Mouse (Mus musculus): ENCODE results near the gene Ccdc177.
A peak's percentile ranks its signal among the peaks of the same experiment; 100 is the strongest.
"Not testable (repeated sequence)": the region's sequence is repeated elsewhere in the genome, so short reads cannot be mapped to it uniquely, and the experiment has no call there.

Gene Ccdc177

DNA sequence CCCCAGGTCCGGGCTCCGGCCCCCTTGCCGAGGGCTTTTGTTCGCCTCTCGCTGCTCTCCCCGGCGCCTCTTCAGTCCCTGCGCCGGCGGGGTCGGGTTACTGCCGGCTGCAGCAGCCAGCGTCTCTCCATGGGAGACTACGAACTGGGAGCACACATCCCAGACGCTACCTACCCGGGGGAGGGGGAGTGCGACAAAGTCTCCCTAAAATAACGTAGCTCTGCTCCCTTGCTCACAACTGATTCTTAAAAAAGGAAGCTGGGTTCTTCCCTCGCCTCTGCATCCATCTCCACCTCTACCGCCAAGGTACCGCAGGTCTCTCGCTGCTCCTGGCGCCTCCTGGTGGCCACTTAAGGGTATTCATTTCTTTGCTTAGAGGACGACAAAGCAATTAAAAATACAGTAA, at the start of gene Ccdc177:
Ccdc177 (minus strand) TSS at position 292 of the 406 bp plus-strand sequence.
- peak; percentile 77 for DNase-seq

DNA sequence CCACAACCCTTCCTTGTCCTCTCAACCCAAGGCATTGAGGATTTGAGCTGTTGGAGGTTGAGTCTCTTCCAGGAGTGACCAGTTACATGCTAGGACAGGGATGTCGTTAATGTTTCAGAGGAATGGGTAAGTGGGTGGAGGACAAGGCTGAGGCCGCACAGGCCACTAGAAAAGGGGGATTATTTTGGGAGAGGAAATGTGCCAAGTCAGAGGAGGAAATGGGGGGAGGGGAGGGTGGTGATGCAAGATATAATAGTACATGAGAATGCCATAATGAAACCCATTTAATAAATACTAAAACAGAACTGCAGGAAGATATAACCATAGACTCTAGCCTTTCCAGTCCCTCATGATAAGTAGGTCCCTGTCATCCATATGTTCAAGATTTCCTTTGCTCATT, 49.5 kb upstream of the Ccdc177 start:
- DNase-seq, result no peak

DNA sequence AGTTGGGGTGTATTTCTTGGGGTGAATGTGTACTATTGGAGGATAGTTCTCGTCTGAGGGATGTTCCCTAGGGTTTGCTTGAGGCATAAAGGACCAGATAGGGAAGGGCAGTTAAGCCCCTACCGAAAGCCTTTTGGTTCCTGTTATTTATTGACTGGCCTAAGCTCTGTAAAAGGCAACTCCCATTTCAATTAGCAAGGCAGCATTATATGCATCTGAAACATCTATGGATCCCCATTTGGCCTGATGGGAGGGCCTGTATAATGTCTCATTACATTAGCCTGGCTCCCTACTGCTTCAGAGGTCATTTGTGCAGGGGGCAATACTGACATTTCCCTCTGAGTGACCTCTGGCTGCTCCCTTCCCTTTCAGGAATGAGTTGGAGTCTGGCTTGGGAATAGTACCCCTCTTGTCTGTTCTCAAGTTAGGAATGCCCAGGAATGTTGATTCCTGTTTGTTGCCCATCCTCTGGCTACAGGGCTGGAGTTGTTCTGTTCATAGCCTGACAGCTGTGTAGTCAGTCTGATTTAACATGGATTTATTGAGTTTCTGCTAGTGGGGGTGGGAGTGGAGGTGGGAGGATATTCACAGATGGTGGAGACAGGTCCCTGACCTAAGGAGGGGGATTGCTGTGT, 47.1 kb upstream of the Ccdc177 start:
- no peak for DNase-seq

DNA sequence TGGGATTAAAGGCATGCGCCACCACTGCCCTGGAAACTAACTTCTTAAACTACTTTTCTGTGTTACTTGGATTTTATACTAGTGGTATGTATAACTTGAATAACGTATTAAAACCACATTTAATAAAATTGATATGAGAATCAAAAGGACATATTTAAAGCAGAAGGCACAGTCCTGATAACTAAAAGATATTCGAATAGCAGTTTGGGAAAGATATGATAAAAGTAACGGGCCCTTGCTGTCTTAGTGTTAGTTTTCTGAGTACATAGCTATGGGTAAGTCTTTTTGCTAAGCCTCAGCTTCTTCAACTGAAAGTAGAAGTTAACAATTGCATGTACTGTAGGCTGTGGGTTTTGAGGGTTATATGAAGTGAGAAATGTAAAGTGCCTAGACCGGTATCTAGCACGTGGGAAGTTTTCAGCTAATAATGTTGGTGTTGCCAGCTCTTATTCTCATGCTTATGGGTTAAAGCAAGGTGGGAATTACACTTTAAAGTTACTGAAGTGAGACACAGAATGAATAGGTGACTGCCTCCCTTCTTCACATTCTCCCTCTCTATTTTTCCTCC, 44.5 kb upstream of the Ccdc177 start:
- DNase-seq, result no peak

DNA sequence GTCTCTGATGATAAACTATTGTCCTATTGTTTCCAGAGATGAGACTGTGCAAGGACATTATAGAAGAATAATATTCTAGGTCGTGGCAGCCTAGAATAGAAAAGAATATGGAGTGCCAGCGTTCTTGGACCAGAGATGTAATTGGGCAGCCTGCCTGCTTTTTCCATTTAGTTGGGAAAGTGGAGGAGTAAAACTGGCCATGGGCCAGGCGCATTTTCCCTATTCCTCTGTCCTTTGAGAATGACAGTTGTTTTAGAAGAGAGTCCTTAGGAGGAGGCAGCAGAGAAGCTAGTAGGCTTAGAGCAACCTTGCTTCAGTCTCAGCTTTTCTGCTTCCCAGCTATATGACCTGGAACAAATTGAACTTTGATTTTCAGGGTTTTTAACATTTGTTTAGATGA, 43.4 kb upstream of the Ccdc177 start:
- no peak for DNase-seq

DNA sequence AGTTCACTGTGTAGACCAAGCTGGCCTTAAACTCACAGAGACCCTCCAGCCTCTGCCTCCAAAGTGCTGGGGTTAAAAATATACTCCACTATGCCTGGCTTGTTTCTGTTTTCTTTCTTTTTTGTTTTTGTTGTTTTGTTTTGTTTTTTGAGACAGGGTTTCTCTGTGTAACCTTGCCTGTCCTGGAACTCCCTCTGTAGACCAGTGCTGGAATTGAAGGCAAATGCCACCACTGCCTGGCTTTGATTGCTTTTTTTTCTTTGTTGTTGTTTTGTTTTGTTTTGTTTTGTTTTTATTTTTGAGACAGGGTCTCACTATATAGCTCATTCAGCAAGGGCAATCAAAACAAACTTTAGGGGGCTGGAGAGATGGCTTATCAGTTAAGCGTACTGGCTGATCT, 41.0 kb upstream of the Ccdc177 start:
- DNase-seq, result no peak

DNA sequence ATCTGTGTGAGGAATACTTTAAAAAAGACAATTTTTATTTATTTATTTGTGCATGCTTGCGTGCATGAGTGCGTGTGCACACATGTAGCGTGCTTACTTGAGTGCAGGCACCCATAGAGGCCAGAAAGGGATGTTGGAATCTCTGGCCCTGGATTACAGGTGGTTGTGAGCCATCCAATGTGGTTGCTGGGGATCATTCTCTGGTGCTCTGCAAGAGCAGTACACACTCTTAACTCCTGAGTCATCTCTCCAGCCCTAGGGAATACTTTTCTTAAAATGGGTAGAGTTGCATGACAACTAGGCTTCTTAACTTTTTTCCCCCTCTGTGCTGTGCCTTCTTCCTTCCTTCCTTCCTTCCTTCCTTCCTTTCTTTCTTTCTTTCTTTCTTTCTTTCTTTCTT, 39.7 kb upstream of the Ccdc177 start:
- DNase-seq, result no peak

DNA sequence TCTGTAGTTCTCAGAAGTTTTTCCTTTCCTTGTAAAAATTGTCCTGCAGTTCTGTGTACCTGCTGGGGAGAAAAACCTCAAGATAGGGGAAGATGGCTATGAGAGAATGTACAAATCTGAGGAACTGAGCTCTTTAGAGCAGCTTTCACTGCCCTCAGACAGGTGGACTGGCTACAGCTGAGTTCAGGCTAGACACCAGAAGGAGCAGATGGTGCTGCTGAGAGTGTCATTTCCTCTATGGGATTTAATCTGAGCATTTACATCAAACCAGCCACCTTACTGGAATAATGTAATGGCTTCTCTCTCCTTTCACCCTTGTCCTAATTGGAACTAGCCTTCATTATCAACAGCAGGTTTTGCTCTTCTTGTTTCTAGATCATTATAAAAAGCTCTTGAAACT, 37.8 kb upstream of the Ccdc177 start:
- DNase-seq, result no peak

DNA sequence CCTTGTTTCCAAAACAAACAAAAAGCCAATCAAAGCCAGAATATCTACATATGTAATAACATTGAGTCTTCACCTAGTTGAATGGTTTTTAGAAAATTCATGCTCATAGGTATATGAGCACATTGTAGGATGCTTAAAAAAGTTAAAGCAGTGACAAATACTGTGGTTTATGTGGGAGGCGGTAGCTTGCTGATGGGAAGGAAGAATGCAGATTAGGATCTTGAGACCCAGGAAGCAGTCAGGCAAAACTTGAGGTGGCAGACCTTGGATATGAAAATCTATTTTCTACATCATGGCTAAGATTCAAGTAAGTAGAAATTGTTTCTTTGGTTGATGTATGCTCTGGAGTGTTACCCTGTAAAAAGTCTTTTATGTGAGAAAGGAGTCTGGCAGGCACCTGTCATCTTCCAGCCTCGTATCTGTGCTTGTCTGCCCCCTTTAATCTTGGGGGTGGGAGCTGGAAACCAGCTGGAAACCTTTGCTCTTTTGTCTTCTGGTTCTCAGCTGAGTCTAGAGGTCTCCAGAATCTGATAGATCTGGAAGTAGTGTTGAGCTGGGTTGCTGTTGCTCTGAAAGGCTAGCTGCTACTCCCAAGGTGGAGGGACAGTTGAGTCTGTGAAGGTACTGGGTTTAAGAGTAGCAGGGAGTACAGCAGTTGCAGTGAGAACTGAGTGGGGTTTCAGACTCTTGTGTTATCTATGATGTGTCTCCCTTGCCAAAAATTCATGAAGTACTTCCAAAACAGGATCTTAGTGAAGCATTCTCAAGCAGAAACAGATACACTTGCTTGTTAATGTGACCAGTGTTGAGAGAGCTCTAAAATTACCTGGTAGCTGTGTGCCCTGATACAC, 34.7 kb upstream of the Ccdc177 start:
- no peak for DNase-seq

DNA sequence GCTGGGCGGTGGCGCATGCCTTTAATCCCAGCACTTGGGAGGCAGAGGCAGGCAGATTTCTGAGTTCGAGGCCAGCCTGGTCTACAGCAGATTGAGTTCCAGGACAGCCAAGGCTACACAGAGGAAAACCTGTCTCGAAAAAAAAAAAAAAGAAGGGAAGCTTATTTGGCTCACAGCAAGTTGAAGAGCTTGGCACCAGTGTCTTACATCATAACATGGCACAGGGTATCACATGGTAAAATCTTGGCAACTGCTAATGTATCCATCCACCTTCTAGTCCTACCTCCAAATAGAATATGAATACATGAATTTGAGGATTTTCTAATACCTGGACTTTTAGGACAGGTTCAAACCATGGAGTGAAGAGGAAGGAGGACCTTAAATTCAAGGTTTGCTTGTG, 34.0 kb upstream of the Ccdc177 start:
- no peak for DNase-seq

DNA sequence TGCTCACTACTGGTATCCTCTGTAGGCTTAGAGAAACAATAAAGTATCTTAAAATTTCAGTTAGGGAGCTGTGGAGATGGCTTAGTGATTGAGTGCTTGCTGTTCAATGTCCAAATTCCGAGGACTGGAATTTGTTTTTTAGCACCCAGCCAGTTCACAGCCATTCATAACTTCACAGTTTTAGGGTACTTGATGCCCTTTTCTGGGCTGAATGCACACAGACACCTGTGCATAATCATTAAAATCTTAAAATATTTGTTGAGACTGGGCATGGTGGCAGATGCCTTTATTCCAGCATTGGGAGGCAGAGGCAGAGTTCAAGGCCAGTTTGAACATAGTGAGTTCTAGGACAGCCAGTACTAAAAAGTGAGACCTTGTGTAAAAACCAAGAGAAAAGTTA, 33.0 kb upstream of the Ccdc177 start:
- DNase-seq, result no peak

DNA sequence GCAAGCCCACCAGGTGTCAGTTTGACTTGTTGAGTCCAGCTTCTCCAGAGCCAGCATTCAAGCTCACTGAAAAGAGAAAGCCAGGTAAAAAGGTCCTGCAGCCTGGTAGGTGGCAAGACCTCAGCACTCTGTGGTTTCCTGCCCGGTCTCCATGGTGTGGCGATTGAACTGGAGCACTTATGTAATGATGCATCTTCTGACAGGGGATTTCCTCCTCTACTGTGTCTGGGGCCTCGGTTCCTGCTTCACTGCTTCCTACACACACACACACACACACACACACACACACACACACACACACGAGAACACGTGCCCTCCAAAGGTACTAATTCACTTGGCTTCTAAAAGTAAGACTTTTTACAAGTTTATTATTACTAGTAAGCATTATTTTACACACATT, 32.4 kb upstream of the Ccdc177 start:
- no peak for DNase-seq

DNA sequence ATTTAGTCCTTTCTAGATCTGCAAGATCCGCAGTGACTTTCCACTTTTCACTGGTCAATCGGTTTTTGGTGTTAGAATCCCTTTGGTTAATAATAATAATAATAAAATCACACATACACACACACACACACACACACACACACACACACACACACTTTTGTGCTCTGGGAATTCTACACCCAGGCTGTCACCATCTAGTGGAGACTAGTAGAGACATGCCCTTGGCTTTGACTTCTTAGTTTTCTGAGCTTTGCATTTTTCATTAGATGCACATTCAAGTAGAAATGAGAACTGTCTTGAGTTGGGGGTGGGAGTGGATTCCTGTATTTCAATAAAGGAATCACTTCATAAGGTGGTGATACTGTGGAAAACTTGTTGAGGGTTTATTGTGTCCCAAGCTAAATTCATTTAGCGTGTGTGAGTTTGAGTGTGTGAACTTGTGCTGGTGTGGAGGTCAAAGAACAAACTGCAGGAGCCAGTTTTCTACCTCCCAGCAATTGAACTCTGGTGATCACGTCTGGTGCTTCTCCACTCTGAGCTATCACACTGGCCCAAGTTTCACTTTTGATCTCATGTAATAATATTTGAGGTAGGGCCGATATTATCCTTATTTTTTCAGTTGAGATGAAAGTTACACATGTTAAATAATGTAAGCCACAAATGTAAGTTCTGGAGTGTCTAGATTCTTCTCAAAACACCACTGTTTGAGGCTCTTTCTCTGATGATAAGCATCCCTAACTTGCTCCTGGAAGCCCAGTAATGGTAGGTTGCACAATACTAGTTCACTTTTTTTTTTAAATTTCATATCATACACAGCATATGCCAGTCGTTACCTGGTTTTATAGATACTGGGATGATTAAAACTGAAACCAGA, 31.3 kb upstream of the Ccdc177 start:
- no peak for DNase-seq

DNA sequence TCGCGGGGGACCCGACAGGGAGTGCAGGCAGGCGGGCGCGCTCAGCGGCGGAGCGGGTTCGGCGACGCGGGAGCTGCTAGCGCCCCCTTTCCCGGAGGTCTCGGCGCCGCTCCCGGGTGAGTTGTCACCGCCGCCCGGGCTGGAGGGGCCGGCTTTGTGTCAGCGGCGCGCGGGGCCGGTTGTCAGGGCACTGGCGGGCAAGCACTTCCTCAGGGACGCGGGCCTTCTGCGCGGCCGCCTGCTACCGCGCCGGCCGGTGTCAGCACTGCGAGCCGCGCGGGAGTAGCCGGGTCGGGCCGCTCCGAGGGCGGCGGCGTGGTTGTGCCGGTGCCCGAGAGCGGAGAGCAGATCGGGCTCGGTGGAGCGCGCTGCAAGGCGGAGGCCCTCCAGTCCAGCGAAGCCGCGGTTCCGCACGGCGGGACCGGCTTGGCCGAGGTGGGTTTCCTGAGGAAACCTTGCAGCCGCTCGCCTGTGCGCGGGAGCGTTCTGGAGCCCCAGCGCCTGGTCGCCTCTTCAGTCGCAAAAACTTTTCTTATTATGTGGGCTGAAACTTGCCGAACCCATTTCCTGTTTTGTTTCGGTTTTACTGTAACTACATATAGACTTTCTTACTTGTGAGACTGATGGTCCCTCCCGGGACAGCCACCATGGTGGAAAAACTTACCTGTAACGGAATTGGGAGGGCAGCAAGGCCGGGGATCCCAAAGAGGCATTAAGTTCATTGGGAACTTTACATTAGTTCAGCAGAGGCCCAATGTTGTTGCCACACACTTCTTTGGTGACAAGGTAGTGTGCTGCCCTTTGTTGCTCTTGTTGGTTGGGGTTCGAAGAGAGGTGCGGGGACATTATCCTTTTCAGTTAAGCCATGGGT, 30.4 kb upstream of the Ccdc177 start:
- peak; percentile 70 for DNase-seq

DNA sequence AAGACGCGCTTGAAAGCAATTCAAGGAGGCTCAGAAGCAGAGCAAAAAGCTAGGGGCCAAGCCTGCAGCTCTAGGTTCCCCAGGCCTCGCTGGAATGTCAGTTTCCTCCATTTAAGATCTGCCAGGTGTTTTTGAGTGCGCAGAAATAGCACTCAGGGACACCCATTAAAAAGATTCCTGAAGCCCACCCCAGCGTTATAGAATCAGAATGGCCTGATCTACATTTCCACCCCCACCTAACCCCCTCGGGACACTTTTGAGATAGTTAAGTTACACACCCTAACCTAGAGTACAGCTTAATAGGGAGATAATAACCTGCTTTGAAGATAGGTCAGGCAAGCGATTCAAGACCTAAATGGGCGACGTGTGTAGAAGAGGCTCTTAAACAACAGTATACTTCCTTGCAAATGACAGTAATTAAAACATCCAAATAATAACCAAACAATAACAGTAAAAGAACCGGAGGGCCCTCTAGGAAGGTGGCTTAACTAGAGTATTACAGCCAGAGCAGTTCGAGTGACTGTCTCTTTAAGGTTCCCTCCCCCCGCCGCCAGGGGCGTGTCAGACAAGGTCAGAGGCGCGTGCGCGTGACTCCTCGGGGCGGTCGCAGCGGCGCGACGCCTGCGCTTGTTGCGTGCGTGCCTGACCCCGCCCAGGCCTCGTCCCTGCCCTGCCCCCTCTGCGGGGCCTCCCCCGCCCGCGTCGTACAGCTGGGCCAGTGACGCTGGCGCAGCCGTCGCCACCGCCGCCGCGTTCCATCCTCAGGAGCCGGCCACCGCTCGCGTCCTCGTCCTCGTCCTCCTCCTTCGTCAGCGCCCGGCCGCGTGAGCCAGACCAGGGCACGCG, 29.6 kb upstream of the Ccdc177 start, which contains the start of gene Susd6:
Susd6 (plus strand) TSS at position 662 of the 846 bp plus-strand sequence.
- peak; percentile 100 for DNase-seq

DNA sequence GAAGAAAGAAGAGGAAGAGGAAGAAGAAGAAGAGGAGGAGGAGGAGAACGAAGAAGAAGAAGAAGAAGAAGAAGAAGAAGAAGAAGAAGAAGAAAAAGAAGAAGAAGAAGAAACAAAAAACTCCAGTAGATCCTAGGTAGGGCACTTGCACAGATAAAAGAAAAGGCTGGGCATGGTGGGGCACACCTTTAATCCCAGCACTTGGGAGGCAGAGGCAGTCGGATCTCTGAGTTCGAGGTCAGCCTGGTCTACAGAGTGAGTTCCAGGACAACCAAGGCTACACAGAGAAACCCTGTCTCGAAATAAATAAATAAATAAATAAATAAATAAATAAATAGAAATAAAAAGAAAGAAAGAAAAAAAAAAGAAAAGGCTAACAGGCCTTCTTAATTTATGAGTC, 28.8 kb upstream of the Ccdc177 start:
- DNase-seq, result not testable (repeated sequence)

DNA sequence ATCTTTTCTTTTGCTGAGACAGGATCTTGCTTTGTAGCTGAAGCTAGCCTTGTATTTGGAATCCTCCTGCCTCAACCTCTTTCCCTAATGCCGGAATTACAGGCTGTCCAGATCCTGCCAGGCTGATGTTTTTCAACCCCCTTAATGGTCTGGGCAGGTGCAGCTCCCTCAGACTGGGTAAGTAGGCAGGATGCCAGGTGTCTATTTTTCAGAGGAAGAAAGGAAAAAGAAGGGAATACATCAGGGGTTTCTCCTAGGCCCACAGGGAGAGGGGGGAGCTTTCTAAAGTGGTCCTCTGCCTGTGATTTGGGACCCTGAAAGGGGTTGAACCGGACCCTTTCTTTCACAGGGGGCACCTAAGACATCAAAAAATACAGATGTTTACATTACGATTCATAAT, 27.7 kb upstream of the Ccdc177 start:
- no peak for DNase-seq

DNA sequence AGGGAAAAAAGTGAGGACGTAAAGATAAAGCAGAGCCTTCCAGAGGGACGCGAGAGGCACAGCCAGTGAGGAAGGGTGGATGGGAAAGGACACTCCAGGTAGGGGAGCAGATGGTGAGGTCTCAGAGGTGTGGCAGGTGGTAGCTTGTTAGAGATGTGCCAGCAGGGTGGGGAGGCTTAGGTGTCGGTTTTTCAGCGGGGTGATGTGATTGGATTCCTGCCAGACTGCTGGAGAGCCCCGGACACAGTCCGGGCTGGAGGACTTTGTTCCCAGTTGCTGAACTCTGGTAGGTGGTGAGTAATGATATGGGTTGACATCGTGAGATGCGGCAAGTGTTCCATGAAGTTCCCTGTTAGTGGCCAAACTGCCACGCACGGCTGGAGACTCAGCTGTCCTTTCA, 27.1 kb upstream of the Ccdc177 start:
- DNase-seq, result peak; percentile 25

DNA sequence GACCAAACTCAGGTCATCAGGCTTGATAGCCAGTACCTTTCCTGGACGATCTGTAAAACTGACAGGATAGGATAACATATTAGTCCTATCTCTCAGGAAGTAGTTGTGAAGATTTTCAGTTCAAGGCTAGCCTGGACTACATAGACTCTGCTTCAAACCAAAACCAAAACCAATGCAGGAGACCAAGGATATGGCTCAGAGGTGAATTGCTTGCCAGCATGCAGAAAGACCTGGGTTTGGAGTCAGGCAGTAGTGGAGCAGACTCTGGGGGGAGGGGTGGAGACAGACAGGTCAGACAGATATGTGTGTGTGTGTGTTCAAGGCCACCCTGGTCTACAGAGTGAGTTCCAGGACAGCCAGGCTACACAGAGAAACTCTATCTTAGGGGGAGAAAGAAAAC, 26.1 kb upstream of the Ccdc177 start:
- DNase-seq, result peak; percentile 37

DNA sequence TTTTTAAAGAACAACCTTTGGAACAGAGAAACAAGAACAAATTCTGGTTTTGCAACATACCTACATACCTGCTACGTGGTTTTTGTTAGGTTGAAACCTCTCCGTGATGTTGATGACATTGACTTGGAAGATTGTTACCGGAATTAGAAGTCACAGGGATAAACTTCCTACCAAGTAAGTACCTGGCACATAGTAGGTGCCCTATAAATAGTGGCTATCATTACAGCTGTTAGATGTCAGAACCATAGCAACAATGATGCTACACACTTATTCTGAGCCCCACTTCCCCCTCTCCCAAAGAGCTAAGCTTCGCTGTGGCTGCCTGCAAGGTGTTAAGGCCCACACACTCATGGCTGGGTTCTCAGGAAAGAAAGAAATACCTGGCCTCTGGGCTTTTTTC, 25.1 kb upstream of the Ccdc177 start:
- DNase-seq, result no peak

DNA sequence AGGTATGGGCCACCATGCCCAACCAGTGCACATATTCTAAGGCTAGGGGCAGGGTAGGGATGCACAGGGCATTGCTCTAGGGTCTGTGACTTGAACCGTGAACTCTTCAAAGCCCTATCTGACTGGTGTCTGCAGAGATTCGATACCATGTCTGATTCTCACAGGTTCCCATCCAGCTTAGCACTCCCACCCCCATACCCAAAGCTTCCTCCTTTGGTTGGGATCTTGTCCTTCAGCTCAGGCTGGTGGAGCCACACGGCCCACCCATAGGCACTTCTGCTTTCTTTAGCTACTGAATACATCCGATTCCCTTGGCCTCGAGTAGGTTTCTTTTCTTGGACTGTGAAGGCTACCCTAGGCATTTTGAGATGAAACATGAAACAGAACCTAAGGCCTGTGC, 24.5 kb upstream of the Ccdc177 start:
- no peak for DNase-seq
